Mouse (Mus musculus): ENCODE data around the gene Gmppb. TPM values are rescaled to one million over a fixed set of nuclear protein-coding genes. Genes with fewer than 3 reads are reported as not detected.

Gene Gmppb
- polyA plus RNA-seq, 1 experiment from 2014 or later, result 61.8 TPM

- Histone ChIP-seq H3K9ac (no peak overlapping the region), H3K4me1 (replicated peaks) (no peaks in the 10 kb centered on the region), H3K36me3 (peaks cover 24% of the 10 kb centered on the region), H3K4me3 (replicated peaks) (no peak overlapping the region), H3K27me3 (replicated peaks) (no peaks in the 10 kb centered on the region), H3K9me3 (no peaks in the 10 kb centered on the region), H3K27ac (no peak overlapping the region), H3K4me2 (replicated peaks) (no peak overlapping the region)
- WGBS, result 93% methylated on average over 5 of the region's 5 CpGs
- ATAC-seq, result no peak
These were observed 16.9 kb upstream of the Gmppb start for GRCm38 (mm10) chr9:108032126-108032525.

- Histone ChIP-seq H3K4me2 (replicated peaks) (no peak overlapping the region), H3K9me3 (no peaks in the 10 kb centered on the region), H3K27ac (0 out of 2 replicates have a peak overlapping the region, but pooled peaks have one; percentile 3), H3K9ac (no peak overlapping the region), H3K4me1 (replicated peaks) (no peaks in the 10 kb centered on the region), H3K27me3 (replicated peaks) (no peaks in the 10 kb centered on the region), H3K4me3 (replicated peaks) (no peak overlapping the region), H3K36me3 (peaks cover 20% of the 10 kb centered on the region)
- WGBS, result 90% methylated on average over 2 of the region's 2 CpGs
- ATAC-seq, result peak; percentile 83
These were observed 13.5 kb upstream of the Gmppb start for GRCm38 (mm10) chr9:108035331-108036156.

GRCm38 (mm10) chr9:108044751-108045492 is 4.1 kb upstream of the Gmppb start:
- WGBS, result 97% methylated on average over 8 of the region's 8 CpGs
- Histone ChIP-seq H3K27ac (no peak overlapping the region), H3K4me2 (replicated peaks) (no peak overlapping the region), H3K4me1 (replicated peaks) (peaks cover 18% of the 10 kb centered on the region), H3K9ac (no peak overlapping the region), H3K36me3 (peaks cover 33% of the 10 kb centered on the region), H3K27me3 (replicated peaks) (no peaks in the 10 kb centered on the region), H3K9me3 (no peaks in the 10 kb centered on the region), H3K4me3 (replicated peaks) (no peak overlapping the region)
- ATAC-seq, result no peak

- H3K9ac ChIP-seq, result no peak overlapping the region
- no peak overlapping the region for H3K27ac ChIP-seq
- WGBS, result 95% methylated on average over 4 of the region's 4 CpGs
- H3K9me3 ChIP-seq, result no peaks in the 10 kb centered on the region
- peaks cover 29% of the 10 kb centered on the region for H3K4me1 ChIP-seq (replicated peaks)
- H3K4me2 ChIP-seq (replicated peaks), result no peak overlapping the region
- no peak for ATAC-seq
- H3K36me3 ChIP-seq, result peaks cover 40% of the 10 kb centered on the region
- H3K4me3 ChIP-seq (replicated peaks), result no peak overlapping the region
- H3K27me3 ChIP-seq (replicated peaks), result no peaks in the 10 kb centered on the region
These were observed 2.5 kb upstream of the Gmppb start for GRCm38 (mm10) chr9:108046582-108046981.

- Histone ChIP-seq H3K4me1 (replicated peaks) (peaks cover 35% of the 10 kb centered on the region), H3K9ac (peak overlapping the region; percentile 28), H3K27me3 (replicated peaks) (no peaks in the 10 kb centered on the region), H3K27ac (peak overlapping the region; percentile 64), H3K36me3 (peaks cover 34% of the 10 kb centered on the region), H3K9me3 (no peaks in the 10 kb centered on the region), H3K4me3 (replicated peaks) (peak overlapping the region; percentile 64), H3K4me2 (replicated peaks) (peak overlapping the region; percentile 73)
- WGBS, result 46% methylated on average over 17 of the region's 17 CpGs
- ATAC-seq, result no peak
These were observed 1.2 kb upstream of the Gmppb start for GRCm38 (mm10) chr9:108047601-108048565.

- Histone ChIP-seq H3K27ac (peak overlapping the region; percentile 64), H3K4me2 (replicated peaks) (peak overlapping the region; percentile 73), H3K4me1 (replicated peaks) (peaks cover 42% of the 10 kb centered on the region), H3K9ac (peak overlapping the region; percentile 28), H3K9me3 (no peaks in the 10 kb centered on the region), H3K4me3 (replicated peaks) (peak overlapping the region; percentile 64), H3K27me3 (replicated peaks) (no peaks in the 10 kb centered on the region), H3K36me3 (peaks cover 31% of the 10 kb centered on the region)
- WGBS, result under 1% methylated on average over 19 of the region's 19 CpGs
- peak; percentile 13 for ATAC-seq
These were observed 481 bp upstream of the Gmppb start for GRCm38 (mm10) chr9:108048566-108048955.

- WGBS, result 35% methylated on average over 15 of the region's 15 CpGs
- Histone ChIP-seq H3K9ac (peak overlapping the region; percentile 61), H3K4me2 (replicated peaks) (peak overlapping the region; percentile 86), H3K36me3 (peaks cover 41% of the 10 kb centered on the region), H3K9me3 (no peaks in the 10 kb centered on the region), H3K27ac (peak overlapping the region; percentile 73), H3K4me3 (replicated peaks) (peak overlapping the region; percentile 64), H3K27me3 (replicated peaks) (no peaks in the 10 kb centered on the region), H3K4me1 (replicated peaks) (peaks cover 49% of the 10 kb centered on the region)
- ATAC-seq, result peak; percentile 61
These were observed 664 bp downstream of the Gmppb start for GRCm38 (mm10) chr9:108049561-108050251.

- Histone ChIP-seq H3K4me1 (replicated peaks) (peaks cover 49% of the 10 kb centered on the region), H3K9ac (0 out of 2 replicates have a peak overlapping the region, but pooled peaks have one; percentile 4), H3K27me3 (replicated peaks) (no peaks in the 10 kb centered on the region), H3K27ac (no peak overlapping the region), H3K36me3 (peaks cover 32% of the 10 kb centered on the region), H3K9me3 (no peaks in the 10 kb centered on the region), H3K4me2 (replicated peaks) (peak overlapping the region; percentile 86; the same call in 1 of the 2 replicates), H3K4me3 (replicated peaks) (no peak overlapping the region)
- no peak for ATAC-seq
- 95% methylated on average over 15 of the region's 15 CpGs for WGBS
These were observed 2.3 kb downstream of the Gmppb start for GRCm38 (mm10) chr9:108051184-108051930.

- no peak for ATAC-seq
- H3K4me1 ChIP-seq (replicated peaks), result peaks cover 49% of the 10 kb centered on the region
- WGBS, result 74% methylated on average over 4 of the region's 4 CpGs
- no peak overlapping the region for H3K4me3 ChIP-seq (replicated peaks)
- H3K36me3 ChIP-seq, result peaks cover 29% of the 10 kb centered on the region
- no peak overlapping the region for H3K9ac ChIP-seq
- H3K27ac ChIP-seq, result no peak overlapping the region
- no peaks in the 10 kb centered on the region for H3K27me3 ChIP-seq (replicated peaks)
- no peaks in the 10 kb centered on the region for H3K9me3 ChIP-seq
- no peak overlapping the region for H3K4me2 ChIP-seq (replicated peaks)
These were observed 2.8 kb downstream of the Gmppb start for GRCm38 (mm10) chr9:108051931-108052220.

- H3K27me3 ChIP-seq (replicated peaks), result no peaks in the 10 kb centered on the region
- 78% methylated on average over 7 of the region's 7 CpGs for WGBS
- no peaks in the 10 kb centered on the region for H3K9me3 ChIP-seq
- H3K9ac ChIP-seq, result no peak overlapping the region
- H3K27ac ChIP-seq, result peak overlapping the region; percentile 32; the same call in 1 of the 2 replicates
- ATAC-seq, result no peak
- H3K4me3 ChIP-seq (replicated peaks), result no peak overlapping the region
- H3K36me3 ChIP-seq, result peaks cover 26% of the 10 kb centered on the region
- H3K4me2 ChIP-seq (replicated peaks), result no peak overlapping the region
- H3K4me1 ChIP-seq (replicated peaks), result peaks cover 47% of the 10 kb centered on the region
These were observed 3.4 kb downstream of the Gmppb start for GRCm38 (mm10) chr9:108052411-108052810.
